Mouse (Mus musculus) midbrain, postnatal 0 days (tissue): ENCODE results near the gene Lama5. TPM values are rescaled to one million over a fixed set of nuclear protein-coding genes. Genes with fewer than 3 reads are reported as not detected.

Experiments used
- ATAC-seq: fragments of 200-750 bp; cut with Nextera tagmentation; 2 replicates; pipeline ENCODE4 v1.8.0; 2017; ENCODE audit warnings: moderate number of reproducible peaks, mild to moderate bottlenecking, moderate TSS enrichment, moderate library complexity; ENCODE audit not compliant: low FRiP score
- DNase-seq: peaks from one replicate; pipeline ENCODE4 v3.0.0-alpha.2; 2015; ENCODE audit warnings: low spot score
- H3K27ac ChIP-seq: fragments of 300-500 bp; sonication (generic); 2 replicates; pipeline ENCODE4 v1.5.1; 2014; ENCODE audit warnings: low read depth, mild to moderate bottlenecking, low read length, mixed read lengths
- H3K27me3 ChIP-seq: fragments of 300-500 bp; sonication (generic); 2 replicates; pipeline ENCODE4 v1.6.1; 2014; ENCODE audit warnings: low read length, control low read depth, mixed read lengths; ENCODE audit not compliant: insufficient read depth
- H3K36me3 ChIP-seq: fragments of 300-500 bp; sonication (generic); 2 replicates; pipeline ENCODE4 v1.6.1; 2014; ENCODE audit warnings: low read length, control low read depth, mixed read lengths; ENCODE audit not compliant: insufficient read depth
- H3K4me1 ChIP-seq: fragments of 300-500 bp; sonication (generic); 2 replicates; pipeline ENCODE4 v1.6.1; 2014; ENCODE audit warnings: mild to moderate bottlenecking, control low read depth, antibody characterized with exemption, low read length, mixed read lengths; ENCODE audit not compliant: insufficient read depth
- H3K4me2 ChIP-seq: fragments of 300-500 bp; sonication (generic); 2 replicates; pipeline ENCODE4 v1.6.1; 2014; ENCODE audit warnings: low read depth, mild to moderate bottlenecking, low read length, mixed read lengths; ENCODE audit not compliant: poor library complexity, severe bottlenecking
- H3K4me3 ChIP-seq: fragments of 300-500 bp; sonication (generic); 2 replicates; pipeline ENCODE4 v1.5.1; 2014; ENCODE audit warnings: low read depth, mild to moderate bottlenecking, low read length, moderate library complexity
- H3K9ac ChIP-seq: fragments of 300-500 bp; sonication (generic); replicated peaks from 2 replicates; pipeline ENCODE4 v1.6.1; 2014; ENCODE audit warnings: mild to moderate bottlenecking, low read length, moderate library complexity, mixed read lengths; ENCODE audit not compliant: poor library complexity, severe bottlenecking
- H3K9me3 ChIP-seq: fragments of 300-500 bp; sonication (generic); 2 replicates; pipeline ENCODE4 v1.6.1; 2016; ENCODE audit warnings: low read length, control low read depth
- CTCF ChIP-seq: IDR thresholded peaks from 2 replicates; pipeline ENCODE4 v1.5.1; 2016; ENCODE audit warnings: antibody characterized with exemption, mild to moderate bottlenecking
- WGBS: fragments of 180-500 bp; shearing (Covaris S2); extraction: QIAGEN DNeasy Blood & Tissue Kit; methylation state at CpG from one replicate; pipeline ENCODE4 v1.1.7; 2014; 5-methylcytosine and 5-hydroxymethylcytosine counted together
- polyA plus RNA-seq: library from polyadenylated mRNA; unstranded; fragments of >200 nt; fragmentation: Nextera tagmentation; extraction: Ambion mirVana; gene quantifications from 2 replicates; pipeline ENCODE4 v1.2.1, GENCODE M21; 2015
- total RNA-seq: library from RNA; depleted of rRNA; stranded (reverse); fragments of >200 nt; gene quantifications from 2 replicates; pipeline ENCODE4 v1.2.3, GENCODE M21; 2014

The Lama5 gene
- total and polyA plus RNA-seq, 2 experiments from 2014 or later = 1.8 to 8.9 TPM

- no peak for TF ChIP-seq CTCF
- Histone ChIP-seq H3K9ac (peak overlapping the region; percentile 42), H3K27me3 (no peaks in the 10 kb centered on the region), H3K36me3 (peaks cover 29% of the 10 kb centered on the region; the same call in 1 of the 2 replicates), H3K9me3 (no peaks in the 10 kb centered on the region), H3K4me3 (no peak overlapping the region), H3K4me2 (no peak overlapping the region), H3K4me1 (peaks cover 13% of the 10 kb centered on the region; the same call in 1 of the 2 replicates), H3K27ac (no peak overlapping the region)
- no peak for DNase-seq
- WGBS = 74% methylated on average over 7 of the region's 7 CpGs
- no peak for ATAC-seq
These were observed 45.0 kb upstream of the Lama5 start for GRCm38 (mm10) chr2:180270537-180271255.

- TF ChIP-seq CTCF = no peak
- 91% methylated on average over 10 of the region's 10 CpGs for WGBS
- H3K4me1 ChIP-seq = peaks cover 13% of the 10 kb centered on the region; the same call in 1 of the 2 replicates
- peaks cover 30% of the 10 kb centered on the region; the same call in 1 of the 2 replicates for H3K36me3 ChIP-seq
- ATAC-seq (no peak), DNase-seq (no peak)
- no peaks in the 10 kb centered on the region for H3K9me3 ChIP-seq
- H3K9ac ChIP-seq = no peak overlapping the region
- H3K4me2 ChIP-seq = no peak overlapping the region
- H3K27me3 ChIP-seq = no peaks in the 10 kb centered on the region
- H3K27ac ChIP-seq = no peak overlapping the region
- no peak overlapping the region for H3K4me3 ChIP-seq
These were observed 43.7 kb upstream of the Lama5 start for GRCm38 (mm10) chr2:180269329-180269728.

- Histone ChIP-seq H3K27me3 (no peaks in the 10 kb centered on the region), H3K9ac (no peak overlapping the region), H3K4me3 (no peak overlapping the region), H3K36me3 (peaks cover 42% of the 10 kb centered on the region), H3K27ac (no peak overlapping the region), H3K4me1 (peaks cover 13% of the 10 kb centered on the region; the same call in 1 of the 2 replicates), H3K9me3 (no peaks in the 10 kb centered on the region), H3K4me2 (no peak overlapping the region)
- DNase-seq (no peak), ATAC-seq (no peak)
- 57% methylated on average over 2 of the region's 2 CpGs for WGBS
- no peak for TF ChIP-seq CTCF
These were observed 42.3 kb upstream of the Lama5 start for GRCm38 (mm10) chr2:180267955-180268354.

- no peaks in the 10 kb centered on the region for H3K4me1 ChIP-seq
- TF ChIP-seq CTCF = no peak
- DNase-seq = no peak
- no peak overlapping the region for H3K4me2 ChIP-seq
- H3K27ac ChIP-seq = no peak overlapping the region
- no peaks in the 10 kb centered on the region for H3K27me3 ChIP-seq
- H3K9ac ChIP-seq = no peak overlapping the region
- 92% methylated on average over 10 of the region's 10 CpGs for WGBS
- H3K36me3 ChIP-seq = peaks cover 52% of the 10 kb centered on the region
- no peak for ATAC-seq
- no peak overlapping the region for H3K4me3 ChIP-seq
- no peaks in the 10 kb centered on the region for H3K9me3 ChIP-seq
These were observed 37.2 kb upstream of the Lama5 start for GRCm38 (mm10) chr2:180262891-180263290.

- Histone ChIP-seq H3K4me3 (no peak overlapping the region), H3K27me3 (no peaks in the 10 kb centered on the region), H3K4me1 (no peaks in the 10 kb centered on the region), H3K9me3 (no peaks in the 10 kb centered on the region), H3K9ac (no peak overlapping the region), H3K4me2 (no peak overlapping the region), H3K36me3 (peaks cover 52% of the 10 kb centered on the region), H3K27ac (no peak overlapping the region)
- 77% methylated on average over 3 of the region's 3 CpGs for WGBS
- no peak for TF ChIP-seq CTCF
- ATAC-seq (no peak), DNase-seq (no peak)
These were observed 36.8 kb upstream of the Lama5 start for GRCm38 (mm10) chr2:180262441-180262840.

GRCm38 (mm10) chr2:180261901-180262300, 36.2 kb upstream of the Lama5 start:
- 88% methylated on average over 7 of the region's 7 CpGs for WGBS
- ATAC-seq (no peak), DNase-seq (no peak)
- Histone ChIP-seq H3K9me3 (no peaks in the 10 kb centered on the region), H3K36me3 (peaks cover 47% of the 10 kb centered on the region), H3K4me2 (no peak overlapping the region), H3K9ac (no peak overlapping the region), H3K27ac (no peak overlapping the region), H3K4me1 (no peaks in the 10 kb centered on the region), H3K27me3 (no peaks in the 10 kb centered on the region), H3K4me3 (no peak overlapping the region)
- TF ChIP-seq CTCF = no peak
